Mouse (Mus musculus) monocyte, adult 2 months (primary cell): ENCODE data around the gene Cox18.
"Not testable (repeated sequence)": the region's sequence is repeated elsewhere in the genome, so short reads cannot be mapped to it uniquely, and the experiment has no call there.

Experiments used
- DNase-seq, 2 experiments: peaks; one replicate each; pipeline ENCODE4 v3.0.0; 2022; ENCODE audit warnings: low spot score in 2 of 2, low read depth in 1 of 2

The Cox18 gene

DNA sequence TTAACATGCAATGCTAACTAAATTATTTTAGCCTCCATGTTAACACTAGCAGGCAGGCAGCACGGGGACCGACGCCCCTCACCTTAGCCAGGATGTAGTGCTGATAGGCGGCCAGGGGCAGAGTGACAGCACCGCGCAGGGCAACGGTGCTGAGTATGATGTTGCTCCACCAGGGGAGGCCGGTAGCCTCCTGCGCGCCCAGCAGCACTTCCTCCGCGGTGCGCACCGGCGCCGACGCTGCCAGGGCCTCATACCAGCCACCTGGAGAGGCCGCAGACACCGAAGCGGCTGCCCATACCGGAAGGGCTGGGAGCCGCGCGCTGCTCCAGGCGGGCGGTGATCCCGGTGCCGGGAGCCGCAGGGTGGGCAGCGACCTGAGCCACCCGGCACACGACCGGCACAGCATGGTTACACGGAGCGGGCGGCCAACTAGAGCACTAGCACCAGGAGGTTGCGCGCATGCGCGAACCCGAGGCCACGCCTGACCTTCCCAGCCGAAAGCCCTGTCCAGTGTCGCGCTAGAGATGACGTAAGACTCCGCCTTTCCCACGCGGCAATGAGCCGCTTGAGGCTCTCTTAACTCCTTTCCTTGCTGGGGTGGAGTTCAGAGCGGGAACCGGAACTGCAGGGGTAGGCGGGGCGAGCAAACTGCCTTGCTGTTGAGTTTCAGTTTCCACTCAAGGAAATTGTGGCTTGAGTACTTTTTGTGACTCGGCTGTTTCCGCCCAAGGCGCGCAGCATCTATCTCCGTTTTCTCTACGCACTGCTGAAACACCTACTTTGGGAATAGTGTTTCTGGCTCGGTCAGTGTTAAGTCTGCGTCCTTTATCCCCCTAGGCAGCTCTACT, at the start of gene Cox18:
Gene Cox18 (minus strand): TSS at position 468 of the 848 bp plus-strand sequence.
- peak; percentile 99 for DNase-seq

DNA sequence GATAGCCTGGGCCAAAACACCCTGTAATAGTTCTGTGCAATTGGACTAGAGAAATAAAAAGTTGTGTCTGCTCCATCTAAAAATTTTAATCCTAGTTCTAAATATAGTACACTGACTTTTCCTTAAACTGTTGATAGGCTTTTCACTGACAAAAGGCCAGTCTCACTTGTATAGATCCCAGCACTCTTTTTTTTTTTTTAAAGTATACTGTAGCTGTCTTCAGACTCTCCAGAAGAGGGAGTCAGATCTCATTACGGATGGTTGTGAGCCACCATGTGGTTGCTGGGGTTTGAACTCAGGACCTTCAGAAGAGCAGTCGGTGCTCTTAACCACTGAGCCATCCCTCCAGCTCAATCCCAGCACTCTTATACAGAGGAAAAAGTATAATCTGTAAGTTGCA, 38.4 kb upstream of the Cox18 start:
- DNase-seq = not testable (repeated sequence)

DNA sequence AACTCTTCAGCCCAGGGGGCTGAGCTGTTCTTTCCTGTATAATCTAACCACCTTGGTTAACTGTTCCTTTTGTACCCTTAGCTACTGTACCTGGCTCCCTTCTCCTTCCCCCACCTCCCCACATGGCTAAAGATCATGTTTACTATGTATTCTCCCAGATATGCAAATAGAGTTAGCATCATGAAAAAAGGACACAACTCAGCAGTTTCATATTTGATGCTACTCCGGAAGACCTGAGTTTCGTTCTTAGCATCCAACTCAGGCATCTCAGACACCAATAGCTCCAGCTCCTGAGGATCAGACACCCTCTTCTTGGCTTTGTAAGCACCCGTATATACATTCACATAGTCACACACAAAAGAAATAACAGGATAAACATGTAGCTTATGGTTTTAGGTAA, 33.2 kb upstream of the Cox18 start:
- DNase-seq = no peak

DNA sequence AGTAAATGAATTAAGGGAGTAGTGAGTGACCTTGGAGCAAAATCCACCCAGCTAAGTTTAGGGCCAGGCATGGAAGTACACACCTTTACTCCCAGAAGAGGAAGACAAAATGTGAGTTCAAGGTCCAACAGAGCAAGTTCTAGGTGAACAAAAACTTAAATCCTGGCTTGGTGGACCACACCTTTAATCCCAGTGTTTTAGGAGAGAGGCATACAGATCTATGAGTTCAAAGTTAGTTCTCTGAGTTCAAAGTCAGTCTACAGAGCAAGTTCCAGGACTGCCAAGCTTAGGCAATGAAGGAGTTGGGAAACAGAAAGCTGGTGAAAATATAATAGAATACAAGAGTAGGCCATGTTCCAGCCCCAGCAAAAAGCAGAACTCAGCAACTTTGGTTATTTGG, 23.7 kb upstream of the Cox18 start:
- no peak for DNase-seq

DNA sequence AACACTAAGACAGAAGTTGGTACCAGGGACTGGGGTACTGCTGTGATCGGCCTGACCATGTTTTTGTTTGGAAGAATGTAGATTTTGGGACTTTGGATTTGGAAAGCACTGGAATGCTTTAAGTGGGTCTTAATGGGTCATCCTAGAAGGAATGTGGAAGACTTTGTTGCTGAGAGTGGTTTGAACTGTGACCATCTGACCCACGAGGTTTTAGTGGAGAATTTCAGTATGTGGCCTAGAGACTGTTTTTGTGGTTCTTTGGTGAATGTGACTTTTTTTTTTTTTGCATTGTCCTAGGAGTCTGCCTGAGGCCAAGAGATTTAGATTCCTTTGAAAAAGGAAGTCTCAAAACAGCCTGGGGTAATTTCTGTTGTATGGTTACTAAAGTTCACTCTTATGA, 23.2 kb upstream of the Cox18 start:
- DNase-seq = no peak

DNA sequence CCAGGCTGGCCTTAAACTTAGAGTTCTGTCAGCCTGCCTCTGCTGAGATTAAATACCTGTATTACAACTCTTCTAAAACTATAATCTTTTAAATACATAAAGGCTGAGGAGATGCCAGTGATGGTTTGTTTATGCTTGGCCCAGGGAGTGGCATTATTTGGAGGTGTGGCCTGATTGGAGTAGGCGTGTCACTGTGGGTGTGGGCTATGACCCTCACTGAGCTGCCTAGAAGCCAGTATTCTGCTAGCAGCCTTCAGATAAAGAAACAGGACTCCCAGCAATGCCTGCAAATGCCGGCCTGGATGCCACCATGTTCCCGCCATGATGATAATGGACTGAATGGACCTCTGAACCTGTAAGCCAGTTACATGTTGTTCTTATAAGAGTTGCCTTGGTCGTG, 22.8 kb upstream of the Cox18 start:
- no peak for DNase-seq

DNA sequence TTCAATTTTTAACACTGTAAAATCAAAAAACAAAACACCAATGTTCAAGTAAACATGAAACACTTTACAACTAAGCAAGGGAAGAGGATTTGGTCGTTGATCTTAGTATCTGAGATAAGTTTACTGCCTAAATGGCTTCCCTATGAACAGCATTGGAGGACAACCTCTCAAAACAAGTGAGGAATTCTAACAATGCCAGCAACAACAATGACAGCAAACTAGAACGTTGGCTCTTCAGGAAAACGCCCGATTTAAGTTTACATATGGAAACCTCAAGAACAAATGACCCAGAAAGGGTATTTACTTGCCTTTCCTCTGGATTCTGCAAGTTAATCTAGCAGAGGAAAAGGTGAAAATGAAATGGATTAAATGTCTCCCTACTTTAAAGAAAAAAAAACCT, 21.6 kb upstream of the Cox18 start:
- DNase-seq = no peak

DNA sequence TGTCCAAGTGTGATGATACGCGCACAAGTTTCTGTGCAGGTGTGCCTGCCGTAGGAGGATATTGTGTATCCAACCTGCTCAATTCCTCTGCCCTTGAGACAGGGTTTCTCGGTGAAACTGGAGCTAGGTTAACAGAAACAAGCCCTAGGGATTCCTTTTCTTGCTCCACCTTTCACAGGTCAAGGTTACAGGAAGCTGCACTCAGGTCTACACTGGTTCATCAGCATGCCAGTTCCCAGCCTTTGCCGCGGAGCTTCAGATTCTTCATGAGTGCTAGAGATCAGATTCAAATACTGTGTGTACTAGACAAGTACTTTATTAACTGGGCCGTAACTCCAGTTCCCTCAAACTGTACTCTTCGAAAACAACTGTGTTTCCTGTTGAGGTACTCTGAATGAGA, 11.4 kb upstream of the Cox18 start:
- DNase-seq = no peak

DNA sequence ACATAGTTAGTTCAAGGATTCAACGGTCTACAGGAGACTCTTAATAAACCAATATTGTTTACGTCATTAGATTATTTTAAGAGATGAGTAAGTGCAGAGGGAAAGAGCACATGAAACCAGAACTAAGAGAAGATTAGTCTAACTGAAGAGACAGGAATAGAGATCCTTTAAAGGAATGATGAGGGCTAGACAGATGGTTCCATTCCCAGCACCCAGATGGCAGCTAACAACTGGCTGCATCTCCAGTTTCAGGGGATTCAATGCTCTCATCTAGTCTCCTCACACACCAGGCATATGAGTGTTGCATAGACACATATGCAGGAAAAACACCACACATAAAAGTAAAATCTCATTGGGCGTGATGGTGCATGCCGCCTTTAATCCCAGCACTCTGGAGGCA, 9.5 kb upstream of the Cox18 start:
- no peak for DNase-seq

DNA sequence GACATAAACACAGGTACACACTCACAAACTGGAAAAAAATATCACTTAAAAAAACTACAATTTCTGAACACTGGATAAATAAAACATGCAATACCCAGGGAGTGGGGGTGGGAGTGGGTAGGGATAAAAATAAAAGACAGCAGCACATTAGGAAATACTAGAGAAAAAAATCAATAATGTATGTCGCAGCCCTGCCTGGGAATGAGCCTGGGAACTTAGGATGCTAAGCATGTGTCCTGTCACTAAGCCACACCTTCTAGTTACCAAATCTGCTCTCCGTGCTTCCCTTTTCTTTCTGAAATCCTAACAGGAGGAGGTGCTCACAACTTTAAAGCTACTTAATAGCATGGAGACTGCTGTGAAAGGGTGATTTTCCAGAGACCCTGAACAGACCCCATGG, 6.0 kb upstream of the Cox18 start:
- no peak for DNase-seq

DNA sequence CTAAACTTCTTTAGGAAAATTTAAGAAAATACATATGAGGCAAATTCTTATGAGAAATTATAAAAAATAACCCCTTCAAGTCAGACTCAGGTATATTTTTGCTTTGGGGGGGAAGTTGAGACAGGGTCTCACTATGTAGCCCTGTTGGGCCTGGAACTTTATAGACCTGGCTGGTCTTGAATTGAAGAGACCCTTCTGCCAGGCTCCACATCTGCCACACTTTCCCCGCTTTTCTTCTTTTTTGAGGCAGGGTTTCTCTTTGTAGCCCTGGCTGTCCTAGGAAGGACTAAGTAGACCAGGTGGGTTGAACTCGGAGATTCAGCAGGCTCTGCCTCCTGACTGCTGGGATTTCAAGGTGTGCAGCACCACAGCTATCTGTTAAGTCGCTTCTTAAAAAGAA, 2.9 kb upstream of the Cox18 start:
- no peak for DNase-seq

DNA sequence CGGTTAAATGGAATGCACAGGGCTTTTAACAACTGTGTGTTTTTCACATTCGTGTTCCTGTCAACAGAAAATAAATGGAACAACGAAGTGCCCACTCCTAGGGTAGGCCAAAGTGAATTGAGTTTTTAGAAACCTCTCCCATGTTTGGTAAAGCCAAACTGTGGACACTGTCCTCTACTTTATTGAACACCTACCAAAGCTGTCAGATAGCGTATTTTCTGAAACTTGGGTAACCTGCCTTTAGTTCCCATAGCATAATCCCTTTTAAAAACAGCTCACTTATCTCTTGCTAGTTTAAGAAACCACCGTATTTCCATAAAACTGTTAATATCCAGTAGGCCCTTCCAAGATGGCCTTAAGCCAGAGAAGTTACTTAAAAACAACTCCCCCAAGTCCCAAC, 929 bp upstream of the Cox18 start:
- DNase-seq = no peak

DNA sequence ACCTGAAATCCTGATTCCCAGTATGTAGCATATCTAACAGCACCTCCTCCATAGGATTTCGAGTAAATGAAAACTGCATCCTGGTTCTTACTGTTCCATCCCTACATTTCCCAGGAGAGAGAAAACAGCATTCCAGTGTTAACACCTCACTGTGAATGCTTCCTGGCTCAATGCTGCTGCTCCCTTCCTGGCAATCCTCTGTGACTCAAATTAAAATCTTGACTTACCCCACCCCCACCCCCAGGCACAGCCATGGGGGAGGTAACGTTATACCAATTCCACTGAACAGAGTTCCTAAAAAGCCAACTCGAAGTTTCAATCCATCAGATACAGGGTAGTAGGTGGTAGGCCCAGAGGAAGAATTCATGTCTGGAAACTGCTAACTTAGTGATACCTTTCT, 864 bp downstream of the Cox18 start:
- no peak for DNase-seq

DNA sequence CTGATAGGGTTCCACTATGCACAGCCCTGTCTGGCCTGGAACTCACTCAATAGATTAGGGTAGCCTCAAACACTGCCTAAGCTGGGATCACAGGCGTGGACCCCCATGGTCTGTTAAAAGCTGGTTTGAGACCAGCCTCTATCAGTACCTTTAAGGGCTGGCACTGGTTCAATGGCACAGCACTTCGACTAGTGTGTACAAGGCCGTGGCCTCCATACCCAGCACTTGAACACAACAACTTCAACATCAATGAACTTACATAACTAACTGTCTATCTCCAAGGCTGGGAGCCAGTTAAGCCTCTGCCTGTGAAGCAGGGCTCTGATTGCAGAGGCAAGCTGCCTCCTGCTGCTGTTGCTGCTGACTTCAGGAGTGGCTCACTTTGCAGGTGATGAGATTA, 6.0 kb downstream of the Cox18 start:
- no peak for DNase-seq

DNA sequence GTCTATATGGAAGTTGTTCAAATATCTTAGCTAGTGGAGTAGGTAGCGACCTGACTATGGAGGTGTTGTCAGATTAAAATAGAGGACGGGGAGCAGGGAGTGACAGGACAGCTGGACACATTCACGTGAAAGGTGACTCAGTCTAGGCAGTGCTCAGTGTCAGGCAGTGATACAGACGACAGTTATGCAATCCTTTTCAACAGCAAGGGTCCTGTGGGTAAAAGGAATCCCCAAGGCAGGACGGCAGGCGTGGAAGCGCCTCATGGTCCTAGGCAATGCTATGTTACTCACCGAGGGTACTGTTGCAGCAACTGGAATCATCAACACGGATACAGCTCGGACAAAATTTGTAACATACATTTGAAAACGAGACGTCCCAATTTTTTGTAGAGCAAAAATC, 6.6 kb downstream of the Cox18 start:
- no peak for DNase-seq

DNA sequence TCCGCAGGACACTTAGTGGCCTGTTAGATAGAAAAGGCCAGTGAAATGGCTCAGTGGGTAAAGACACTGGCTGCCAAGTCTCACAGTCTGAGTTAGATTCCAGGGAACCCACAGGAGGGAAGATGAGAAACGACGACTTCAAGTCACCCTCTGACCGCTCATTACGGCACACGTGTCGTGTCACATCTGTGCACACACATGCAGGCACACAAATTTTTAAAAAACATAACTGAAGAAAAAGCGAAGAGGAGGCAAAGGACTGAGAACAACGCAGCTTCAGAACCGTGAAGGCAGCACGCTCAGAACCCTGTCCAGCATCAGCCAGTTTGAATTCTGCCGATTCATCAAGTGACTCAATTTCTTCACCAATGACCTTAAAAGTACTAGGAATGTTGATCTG, 10.4 kb downstream of the Cox18 start:
- DNase-seq = no peak

DNA sequence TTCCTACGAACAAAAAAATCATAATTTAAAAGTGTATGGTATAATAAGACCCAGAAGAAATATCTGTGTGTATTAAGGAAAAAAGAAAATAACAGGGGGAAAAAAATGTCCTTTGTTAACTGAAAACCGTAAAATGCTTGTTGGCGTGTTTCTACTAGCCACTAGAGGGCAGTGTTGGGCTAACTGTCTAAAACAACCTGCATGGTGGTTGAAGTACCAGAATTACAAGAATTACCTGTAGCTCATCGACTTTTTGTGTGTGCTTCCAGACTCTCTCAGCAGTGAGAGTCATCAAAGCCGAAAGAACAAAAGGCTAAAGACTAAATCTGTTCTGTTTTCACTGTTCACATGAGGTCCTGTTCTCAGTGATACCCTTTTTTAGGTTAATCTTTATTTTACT, 20.6 kb downstream of the Cox18 start:
- no peak for DNase-seq

DNA sequence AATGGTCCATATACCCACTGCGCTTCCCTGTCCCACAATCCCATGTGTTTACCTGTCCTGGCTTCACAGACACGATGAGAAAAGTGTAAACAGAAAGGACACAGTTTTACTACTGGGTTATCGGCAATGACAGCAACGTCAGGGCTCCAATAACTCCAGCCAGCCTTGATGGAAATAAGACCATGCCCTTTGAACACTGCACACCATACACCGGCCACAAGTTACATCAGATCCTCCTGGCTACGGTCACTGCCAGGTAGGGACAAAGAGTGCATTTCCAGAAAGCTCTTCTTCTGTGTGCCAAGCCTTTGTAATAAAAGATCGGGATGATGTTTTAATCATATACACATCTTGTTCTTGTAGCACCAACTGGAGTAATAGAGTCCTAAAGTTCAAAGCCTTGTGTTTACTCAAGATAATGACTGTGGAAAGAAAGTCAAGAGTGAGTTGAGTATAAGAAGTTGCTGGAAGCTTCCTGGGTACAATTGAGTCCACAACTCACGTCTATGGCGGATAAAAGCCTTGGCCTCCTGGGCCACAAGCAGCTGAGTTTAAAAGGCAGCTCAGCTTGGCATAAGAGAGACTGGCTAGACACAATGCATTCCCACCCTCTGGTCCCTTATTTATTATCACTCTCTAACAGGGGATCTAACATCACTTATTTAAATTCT, 21.2 kb downstream of the Cox18 start:
- no peak for DNase-seq

DNA sequence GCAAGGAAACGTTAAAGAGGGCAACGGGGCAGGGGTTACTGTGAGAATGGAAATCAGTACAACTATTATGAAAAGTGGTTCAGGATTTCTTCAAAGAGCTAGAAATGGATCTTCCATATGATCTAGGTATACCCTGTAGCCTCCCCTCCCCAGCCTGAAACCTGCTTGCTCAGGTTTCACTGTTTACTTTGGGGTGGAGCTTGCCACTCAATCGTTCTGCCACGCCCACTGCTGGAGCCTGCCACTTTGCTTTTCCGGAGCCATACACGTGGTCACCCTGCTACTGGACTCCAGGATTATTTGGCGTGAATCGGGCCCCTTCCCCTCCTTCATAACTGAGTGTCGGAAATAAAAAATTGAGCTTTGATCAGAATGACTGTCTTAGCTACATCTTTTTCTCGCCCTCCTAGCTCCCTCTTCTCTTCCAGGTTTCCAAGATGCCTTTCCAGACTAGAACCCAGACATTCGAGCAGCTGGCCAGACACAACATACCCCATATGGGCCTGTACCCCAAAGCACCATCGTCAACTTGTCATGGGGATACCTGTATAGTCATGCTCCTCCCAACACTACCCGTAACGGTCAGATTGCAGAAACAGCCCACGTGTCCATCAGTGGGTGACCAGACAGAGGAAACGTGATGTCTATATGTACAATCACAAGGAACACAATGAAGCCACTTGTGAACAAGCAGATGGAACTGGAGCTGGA, 23.7 kb downstream of the Cox18 start:
- DNase-seq = no peak

DNA sequence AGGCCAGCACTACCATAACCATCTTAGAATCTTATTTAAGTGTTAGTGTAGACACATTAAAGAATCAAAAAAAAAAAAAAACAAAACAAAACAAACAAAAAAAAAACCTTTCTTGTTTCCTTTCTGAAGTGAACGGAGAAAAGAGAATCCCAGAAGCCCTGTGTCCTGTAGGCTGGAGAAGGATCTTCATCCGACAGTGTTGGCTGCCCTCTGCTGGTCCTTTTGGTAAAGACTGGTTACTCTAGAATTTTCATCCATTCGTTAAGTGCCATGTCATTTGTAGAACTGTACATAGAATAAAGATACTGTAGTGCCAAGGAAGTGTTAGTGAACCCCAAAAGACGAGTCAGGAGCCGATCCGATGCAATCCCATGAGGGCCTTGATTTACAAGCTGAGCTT, 29.0 kb downstream of the Cox18 start:
- DNase-seq = no peak

DNA sequence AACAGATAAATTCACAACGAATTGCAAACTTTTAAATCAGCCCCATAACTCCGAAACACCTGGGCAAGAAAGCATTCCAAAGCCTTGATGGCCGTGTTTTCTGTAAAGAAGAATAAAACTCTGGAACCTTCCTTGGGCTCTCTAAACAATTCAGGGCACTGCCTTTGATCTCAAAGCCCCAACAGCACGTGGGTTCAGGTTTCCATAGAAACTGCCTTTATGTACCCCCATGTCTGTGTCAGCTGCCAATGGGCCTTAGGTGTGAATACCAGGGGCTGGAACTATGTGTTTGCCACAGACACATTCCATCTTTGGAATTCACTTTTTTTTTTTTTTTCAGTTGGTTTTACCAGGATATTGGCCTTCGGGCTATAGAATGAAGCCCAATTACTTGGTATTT, 41.0 kb downstream of the Cox18 start:
- DNase-seq = no peak

DNA sequence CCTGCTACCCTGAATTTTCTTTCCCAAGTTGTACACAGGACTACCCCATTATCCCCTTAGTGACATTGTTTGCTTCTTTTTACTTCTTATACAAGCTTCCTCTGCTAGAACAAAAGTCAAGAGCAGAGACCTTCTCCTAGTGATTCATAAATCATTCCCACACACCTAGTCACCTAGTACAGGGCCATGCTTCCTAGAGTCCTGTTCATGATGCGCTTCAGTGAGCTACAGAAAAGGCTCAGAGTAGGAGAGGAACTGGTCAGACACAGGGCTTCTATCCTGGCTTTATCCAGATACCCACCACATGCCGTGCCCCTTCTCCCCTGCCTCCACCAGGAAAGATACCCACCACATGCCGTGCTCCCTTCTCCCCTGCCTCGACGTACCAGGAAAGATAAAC, 44.7 kb downstream of the Cox18 start:
- DNase-seq = no peak
